Mouse (Mus musculus): ENCODE results near the gene Ehd1. TPM values are rescaled to one million over a fixed set of nuclear protein-coding genes. Genes with fewer than 3 reads are reported as not detected.

Gene Ehd1
- polyA plus RNA-seq (2016; fragmentation: Nextera tagmentation; extraction: Ambion mirVana) = 90.8 and 92.7 TPM in 2 replicates

DNA sequence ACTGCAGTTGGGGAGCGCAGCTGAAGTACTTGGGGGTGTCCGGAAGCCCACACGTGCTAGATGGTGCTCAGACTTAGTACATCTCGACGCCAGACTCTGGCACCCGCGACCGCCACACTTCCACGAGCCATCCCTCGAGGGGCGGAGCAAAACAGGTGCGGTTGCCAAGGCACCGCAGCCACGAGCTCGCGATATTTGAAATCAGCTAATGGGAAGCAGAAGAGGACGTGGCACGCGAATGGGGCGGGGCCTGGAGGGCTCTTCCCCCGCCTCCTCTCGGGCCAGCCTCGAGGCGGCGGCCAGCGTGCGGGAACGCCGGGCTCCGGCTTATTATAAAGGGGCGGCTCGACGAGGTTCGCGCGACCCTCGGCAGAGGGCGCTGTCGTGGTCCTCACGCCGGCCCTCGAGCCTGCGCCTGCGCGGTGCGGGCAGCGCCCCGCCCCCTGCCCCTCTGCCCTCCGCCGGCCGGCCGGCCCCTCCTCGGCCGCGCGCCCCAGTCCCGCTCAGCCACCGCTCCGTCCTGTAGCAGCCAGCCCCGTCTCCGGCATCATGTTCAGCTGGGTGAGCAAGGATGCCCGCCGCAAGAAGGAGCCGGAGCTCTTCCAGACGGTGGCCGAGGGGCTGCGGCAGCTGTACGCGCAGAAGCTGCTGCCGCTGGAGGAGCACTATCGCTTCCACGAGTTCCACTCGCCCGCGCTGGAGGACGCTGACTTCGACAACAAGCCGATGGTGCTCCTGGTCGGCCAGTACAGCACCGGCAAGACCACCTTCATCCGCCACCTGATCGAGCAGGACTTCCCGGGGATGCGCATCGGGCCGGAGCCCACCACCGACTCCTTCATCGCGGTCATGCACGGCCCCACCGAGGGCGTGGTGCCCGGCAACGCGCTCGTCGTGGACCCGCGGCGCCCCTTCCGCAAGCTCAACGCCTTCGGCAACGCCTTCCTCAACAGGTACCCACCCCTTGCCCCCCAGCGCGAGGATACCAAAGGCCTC lies at the start of gene Ehd1:
Gene Ehd1 (plus strand): TSS at position 300 of the 996 bp plus-strand sequence.
- peaks cover 39% of the 10 kb centered on the region for H3K4me1 ChIP-seq
- peak within 1 kb of the TSS; percentile 88 for H3K4me3 ChIP-seq
- peaks cover 22% of the 10 kb centered on the region for H3K36me3 ChIP-seq
- peak within 1 kb of the TSS; percentile 80 for H3K27ac ChIP-seq
- H3K4me2 ChIP-seq (replicated peaks) = peak within 1 kb of the TSS; percentile 78
- H3K9me3 ChIP-seq (replicated peaks) = no peaks in the 10 kb centered on the region
- under 1% methylated on average over 88 of the region's 106 CpGs for WGBS
- peak within 1 kb of the TSS; percentile 82 for H3K9ac ChIP-seq
- peak; percentile 94 for ATAC-seq (ENCODE audit: low FRiP score)
- no peaks in the 10 kb centered on the region for H3K27me3 ChIP-seq

DNA sequence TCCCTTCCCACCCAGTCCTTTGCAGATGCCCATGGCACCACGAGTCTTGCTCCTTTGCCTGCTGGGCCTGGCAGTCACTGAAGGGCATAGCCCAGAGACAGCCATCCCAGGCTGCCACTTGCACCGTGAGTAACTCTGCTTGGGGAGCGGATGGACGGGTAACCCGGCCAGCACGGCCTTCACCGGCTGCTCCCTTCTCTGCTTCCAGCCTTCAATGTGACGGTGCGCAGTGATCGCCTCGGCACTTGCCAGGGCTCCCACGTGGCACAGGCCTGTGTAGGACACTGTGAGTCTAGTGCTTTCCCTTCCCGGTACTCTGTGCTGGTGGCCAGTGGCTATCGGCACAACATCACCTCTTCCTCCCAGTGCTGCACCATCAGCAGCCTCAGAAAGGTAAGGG lies 49.8 kb upstream of the Ehd1 start:
- Histone ChIP-seq H3K9me3 (replicated peaks) (no peaks in the 10 kb centered on the region), H3K4me3 (no peak overlapping the region), H3K4me2 (replicated peaks) (no peak overlapping the region), H3K36me3 (peaks cover 50% of the 10 kb centered on the region), H3K4me1 (peaks cover 3% of the 10 kb centered on the region; the same call in 1 of the 2 replicates), H3K9ac (no peak overlapping the region), H3K27me3 (no peaks in the 10 kb centered on the region), H3K27ac (no peak overlapping the region)
- WGBS = 93% methylated on average over 14 of the region's 14 CpGs
- ATAC-seq (ENCODE audit: low FRiP score) = no peak

DNA sequence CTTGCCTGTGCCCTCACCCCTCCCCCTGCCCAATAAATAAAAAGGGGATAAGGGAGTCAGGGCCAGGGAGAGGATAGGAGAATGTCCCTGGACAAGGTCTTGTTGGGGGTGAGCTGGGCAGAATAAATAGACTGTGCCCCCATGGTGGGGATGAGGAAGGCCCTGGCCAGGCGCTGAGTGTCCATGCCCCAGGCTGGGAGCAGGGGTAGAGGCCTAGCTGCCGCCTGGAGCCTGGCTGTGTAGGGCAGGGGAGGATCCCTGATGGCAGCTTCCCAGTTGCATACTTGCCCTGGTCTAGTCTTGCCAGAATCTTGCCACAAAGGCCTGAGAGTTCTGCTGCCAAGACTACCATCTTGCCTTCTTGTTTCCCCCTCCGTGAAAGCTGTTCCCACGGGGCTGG lies 48.7 kb upstream of the Ehd1 start:
- Histone ChIP-seq H3K27me3 (no peaks in the 10 kb centered on the region), H3K4me2 (replicated peaks) (no peak overlapping the region), H3K4me1 (peaks cover 3% of the 10 kb centered on the region; the same call in 1 of the 2 replicates), H3K36me3 (peaks cover 61% of the 10 kb centered on the region), H3K4me3 (no peak overlapping the region), H3K9ac (no peak overlapping the region; the same call in 1 of the 2 replicates), H3K9me3 (replicated peaks) (no peaks in the 10 kb centered on the region), H3K27ac (no peak overlapping the region)
- no peak for ATAC-seq (ENCODE audit: low FRiP score)
- 89% methylated on average over 4 of the region's 4 CpGs for WGBS

DNA sequence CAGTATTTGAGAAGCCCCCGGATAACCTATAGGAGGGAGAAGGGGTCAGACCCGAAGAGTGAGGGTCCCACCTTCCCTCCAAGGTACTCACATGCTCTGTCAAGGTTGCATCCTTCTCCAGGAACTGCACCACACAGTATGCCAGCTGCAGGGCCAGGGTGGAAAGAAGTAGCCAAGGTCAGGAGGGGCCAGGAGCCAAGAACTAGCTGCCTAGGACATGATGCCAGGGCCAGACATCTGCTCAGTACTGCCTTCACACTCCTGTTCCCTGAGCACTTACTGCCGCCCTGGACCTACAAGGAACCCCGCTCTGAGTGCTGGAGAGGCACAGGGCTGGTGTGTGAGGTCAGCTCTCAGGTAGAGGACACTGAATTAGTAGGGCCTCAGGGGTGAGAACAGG lies 46.1 kb upstream of the Ehd1 start:
- no peak overlapping the region for H3K4me3 ChIP-seq
- peaks cover 68% of the 10 kb centered on the region for H3K36me3 ChIP-seq
- H3K27ac ChIP-seq = no peak overlapping the region
- 88% methylated on average over 4 of the region's 4 CpGs for WGBS
- H3K27me3 ChIP-seq = no peaks in the 10 kb centered on the region
- 0 out of 2 replicates have a peak overlapping the region, but pooled peaks have one; percentile 13 for H3K9ac ChIP-seq
- no peak overlapping the region for H3K4me2 ChIP-seq (replicated peaks)
- ATAC-seq (ENCODE audit: low FRiP score) = no peak
- H3K4me1 ChIP-seq = peaks cover 16% of the 10 kb centered on the region
- no peaks in the 10 kb centered on the region for H3K9me3 ChIP-seq (replicated peaks)

DNA sequence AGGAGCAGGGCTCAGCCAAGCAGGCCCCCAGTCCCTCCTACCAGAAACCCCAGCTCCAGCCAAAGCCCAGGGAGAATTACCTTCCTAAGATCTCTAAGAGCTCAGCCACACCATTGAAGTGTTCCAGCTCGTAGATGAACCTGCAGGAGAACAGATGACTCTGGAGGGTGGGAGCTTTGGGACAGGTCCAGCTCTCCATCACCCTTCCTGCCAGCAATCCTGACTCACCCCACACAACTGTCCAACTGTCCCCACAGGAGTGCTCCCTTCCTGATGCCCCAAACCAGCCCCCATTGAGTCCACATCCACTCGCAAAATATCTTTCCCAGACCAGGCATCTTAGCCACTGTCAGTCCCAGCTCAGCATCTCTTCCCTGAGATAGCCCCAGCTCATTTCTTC lies 45.5 kb upstream of the Ehd1 start:
- H3K27ac ChIP-seq = no peak overlapping the region
- H3K27me3 ChIP-seq = no peaks in the 10 kb centered on the region
- 95% methylated on average over 2 of the region's 2 CpGs for WGBS
- no peak overlapping the region for H3K4me2 ChIP-seq (replicated peaks)
- no peak overlapping the region for H3K9ac ChIP-seq
- ATAC-seq (ENCODE audit: low FRiP score) = no peak
- no peaks in the 10 kb centered on the region for H3K9me3 ChIP-seq (replicated peaks)
- H3K36me3 ChIP-seq = peaks cover 68% of the 10 kb centered on the region
- no peak overlapping the region for H3K4me3 ChIP-seq
- peaks cover 16% of the 10 kb centered on the region for H3K4me1 ChIP-seq

DNA sequence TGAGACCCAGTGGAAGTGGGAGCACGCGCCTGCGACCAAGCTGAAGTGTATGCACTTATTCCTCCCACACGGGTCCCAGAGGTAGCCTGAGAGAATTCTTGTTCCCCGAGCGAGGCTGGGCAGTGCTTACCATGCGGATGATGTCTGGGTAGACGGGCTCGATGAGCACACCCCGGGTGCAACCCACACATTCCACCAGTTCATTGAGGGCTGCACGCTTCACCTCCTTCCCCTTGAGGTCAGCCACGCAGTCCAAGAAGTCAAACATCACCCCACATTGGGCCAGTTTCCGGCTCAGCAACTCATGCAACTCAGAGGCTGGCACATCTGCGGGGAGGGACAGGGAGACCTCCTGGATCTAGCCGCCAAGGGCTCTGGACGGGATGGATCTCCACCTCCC lies 42.9 kb upstream of the Ehd1 start:
- Histone ChIP-seq H3K4me1 (peaks cover 16% of the 10 kb centered on the region), H3K27ac (no peak overlapping the region), H3K36me3 (peaks cover 49% of the 10 kb centered on the region), H3K9ac (no peak overlapping the region), H3K4me3 (no peak overlapping the region), H3K9me3 (replicated peaks) (no peaks in the 10 kb centered on the region), H3K4me2 (replicated peaks) (no peak overlapping the region), H3K27me3 (no peaks in the 10 kb centered on the region)
- 84% methylated on average over 16 of the region's 16 CpGs for WGBS
- no peak for ATAC-seq (ENCODE audit: low FRiP score)

DNA sequence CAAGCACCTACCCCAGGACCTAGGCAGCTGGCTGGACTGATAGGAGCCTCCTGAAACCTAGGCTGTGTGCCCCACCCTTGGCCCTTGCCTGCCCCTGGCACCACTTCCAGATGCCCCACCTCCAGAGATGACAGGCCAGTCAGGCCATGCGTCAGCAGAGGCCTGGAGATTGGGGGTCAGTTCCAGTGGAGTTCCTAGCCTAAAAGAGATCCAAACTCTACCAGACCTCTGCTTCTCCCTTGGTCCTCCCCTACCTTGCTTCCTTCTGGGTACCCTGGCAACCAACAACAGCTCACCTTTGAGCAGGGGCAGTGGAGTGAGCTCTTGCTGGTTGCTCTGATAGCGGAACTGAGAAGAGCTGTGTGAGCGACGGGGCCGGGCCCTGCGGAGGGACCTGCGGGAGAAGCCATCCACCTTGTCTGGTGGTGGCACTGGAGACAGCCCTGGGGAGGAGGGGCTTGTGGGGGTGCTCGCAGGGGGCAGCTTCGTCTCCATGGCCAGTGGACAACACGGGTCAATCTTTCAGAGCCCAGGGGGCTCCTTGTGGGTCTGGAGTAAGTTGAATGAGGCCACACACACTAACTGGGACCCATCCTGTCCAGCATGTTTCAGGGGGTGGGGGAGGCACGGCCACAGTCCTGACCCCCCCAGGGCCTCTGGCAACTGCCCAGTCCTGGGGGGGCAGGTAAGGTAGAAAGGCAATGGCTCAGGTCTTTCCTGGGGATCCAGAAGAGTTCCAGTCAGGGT lies 42.0 kb upstream of the Ehd1 start:
- ATAC-seq (ENCODE audit: low FRiP score) = peak; percentile 1; the same call in 1 of the 2 replicates
- Histone ChIP-seq H3K27me3 (no peaks in the 10 kb centered on the region), H3K36me3 (peaks cover 40% of the 10 kb centered on the region), H3K27ac (no peak overlapping the region; the same call in 1 of the 2 replicates), H3K9me3 (replicated peaks) (no peaks in the 10 kb centered on the region), H3K9ac (peak overlapping the region; percentile 86), H3K4me3 (peak overlapping the region; percentile 66), H3K4me2 (replicated peaks) (peak overlapping the region; percentile 75), H3K4me1 (peaks cover 16% of the 10 kb centered on the region)
- WGBS = 76% methylated on average over 11 of the region's 11 CpGs

DNA sequence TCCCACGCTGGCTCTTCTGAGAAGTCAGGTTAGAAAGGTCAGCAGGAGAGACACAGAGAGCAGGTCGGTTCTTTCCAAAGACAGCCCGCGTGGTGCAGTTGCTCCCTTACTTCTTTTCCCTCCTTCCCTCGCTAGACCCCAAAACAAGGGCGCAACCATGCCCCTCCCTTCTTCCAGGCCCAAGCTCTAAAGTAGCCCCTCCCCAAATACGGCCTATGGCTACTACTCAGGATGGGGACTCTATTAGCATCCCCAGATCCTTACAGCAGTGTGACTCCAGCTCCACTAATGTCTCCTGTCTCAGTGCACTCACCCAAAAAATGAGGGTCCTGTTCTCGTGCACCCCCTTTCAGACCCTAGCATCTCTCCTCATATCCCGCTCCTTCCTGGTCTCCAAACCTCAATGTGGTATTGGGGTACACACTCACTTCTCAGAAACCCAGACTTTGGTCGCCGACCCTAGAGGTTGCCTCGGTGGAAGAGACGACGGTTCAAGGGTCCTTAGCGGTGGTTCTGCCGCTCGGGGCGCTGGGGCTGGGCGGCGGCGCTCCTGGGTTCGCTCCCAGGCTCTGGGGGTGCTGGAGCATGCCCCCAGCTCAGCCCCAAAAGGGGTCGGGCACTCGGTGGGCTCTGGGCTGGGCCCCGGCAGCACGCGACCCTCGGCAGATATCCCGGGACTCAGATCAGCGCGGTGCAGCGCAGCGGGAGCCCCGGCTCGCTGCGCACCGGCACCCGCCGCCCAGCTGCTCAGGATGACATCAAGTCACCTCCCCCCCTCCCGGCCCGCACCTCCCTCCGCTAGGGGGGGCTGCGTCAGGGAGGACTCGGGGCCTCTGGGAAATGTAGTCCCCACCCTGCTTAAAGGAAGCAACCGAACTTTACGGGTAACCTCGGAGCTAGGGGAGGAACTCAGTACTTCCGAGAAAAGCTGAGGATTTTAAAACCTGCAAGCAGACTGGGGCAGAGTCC lies 41.2 kb upstream of the Ehd1 start, which contains the start of gene Ppp2r5b:
Gene Ppp2r5b (minus strand): TSS at position 789 of the 969 bp plus-strand sequence.
- peak within 1 kb of the TSS; percentile 75 for H3K4me2 ChIP-seq (replicated peaks)
- peak within 1 kb of the TSS; percentile 91 for H3K27ac ChIP-seq
- peak within 1 kb of the TSS; percentile 66 for H3K4me3 ChIP-seq
- no peaks in the 10 kb centered on the region for H3K27me3 ChIP-seq
- no peaks in the 10 kb centered on the region for H3K9me3 ChIP-seq (replicated peaks)
- peaks cover 16% of the 10 kb centered on the region for H3K4me1 ChIP-seq
- peaks cover 32% of the 10 kb centered on the region for H3K36me3 ChIP-seq
- 2% methylated on average over 38 of the region's 48 CpGs for WGBS
- peak; percentile 93 for ATAC-seq (ENCODE audit: low FRiP score)
- peak within 1 kb of the TSS; percentile 86 for H3K9ac ChIP-seq

DNA sequence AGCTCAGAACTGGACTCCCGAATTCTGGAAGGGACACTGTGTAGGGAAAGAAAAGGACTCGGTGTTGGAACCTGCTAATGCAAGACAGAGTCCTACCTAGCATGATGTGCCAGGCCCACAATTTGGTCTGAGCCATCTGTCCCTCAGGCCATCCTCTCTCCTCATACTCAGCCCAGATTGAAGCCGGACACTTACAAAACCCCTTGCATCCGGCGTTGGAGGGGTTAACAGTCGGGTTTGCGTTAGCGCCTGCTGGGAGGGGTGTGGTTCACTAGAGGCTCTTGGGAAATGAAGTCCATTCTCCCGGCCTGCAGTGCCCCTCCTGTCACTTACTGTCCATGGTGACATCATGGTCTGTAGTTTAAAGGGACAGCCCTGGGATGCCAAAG lies 40.5 kb upstream of the Ehd1 start:
- peak; percentile 88 for ATAC-seq (ENCODE audit: low FRiP score)
- under 1% methylated on average over 9 of the region's 9 CpGs for WGBS
- Histone ChIP-seq H3K27ac (peak overlapping the region; percentile 91), H3K27me3 (no peaks in the 10 kb centered on the region), H3K4me1 (peaks cover 16% of the 10 kb centered on the region), H3K9me3 (replicated peaks) (no peaks in the 10 kb centered on the region), H3K4me3 (peak overlapping the region; percentile 66), H3K4me2 (replicated peaks) (peak overlapping the region; percentile 75), H3K36me3 (peaks cover 25% of the 10 kb centered on the region), H3K9ac (peak overlapping the region; percentile 86)

DNA sequence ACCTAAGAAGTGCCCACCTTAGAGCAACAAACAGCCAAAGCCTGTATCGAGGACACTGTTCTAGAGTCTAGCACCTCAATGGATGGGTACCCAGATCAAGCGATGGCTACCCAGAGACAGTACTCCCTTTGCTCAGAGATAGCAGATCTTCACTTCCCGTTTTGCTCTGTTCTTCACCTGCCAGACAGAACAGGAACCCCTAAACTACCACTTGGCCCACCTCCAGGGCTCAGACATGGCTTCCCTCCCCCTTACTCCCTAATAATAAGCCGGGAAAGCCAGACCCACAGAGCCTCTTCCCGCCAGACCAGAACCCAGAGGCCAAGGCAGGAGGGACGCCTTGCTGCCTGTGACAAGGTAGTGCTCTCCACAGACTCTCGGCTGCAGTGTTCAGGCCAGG lies 39.7 kb upstream of the Ehd1 start:
- Histone ChIP-seq H3K9ac (no peak overlapping the region), H3K9me3 (replicated peaks) (no peaks in the 10 kb centered on the region), H3K36me3 (peaks cover 17% of the 10 kb centered on the region; the same call in 1 of the 2 replicates), H3K4me2 (replicated peaks) (no peak overlapping the region), H3K4me3 (no peak overlapping the region; the same call in 1 of the 2 replicates), H3K27me3 (no peaks in the 10 kb centered on the region), H3K4me1 (peaks cover 16% of the 10 kb centered on the region), H3K27ac (no peak overlapping the region)
- no peak for ATAC-seq (ENCODE audit: low FRiP score)
- WGBS = 67% methylated on average over 7 of the region's 7 CpGs

DNA sequence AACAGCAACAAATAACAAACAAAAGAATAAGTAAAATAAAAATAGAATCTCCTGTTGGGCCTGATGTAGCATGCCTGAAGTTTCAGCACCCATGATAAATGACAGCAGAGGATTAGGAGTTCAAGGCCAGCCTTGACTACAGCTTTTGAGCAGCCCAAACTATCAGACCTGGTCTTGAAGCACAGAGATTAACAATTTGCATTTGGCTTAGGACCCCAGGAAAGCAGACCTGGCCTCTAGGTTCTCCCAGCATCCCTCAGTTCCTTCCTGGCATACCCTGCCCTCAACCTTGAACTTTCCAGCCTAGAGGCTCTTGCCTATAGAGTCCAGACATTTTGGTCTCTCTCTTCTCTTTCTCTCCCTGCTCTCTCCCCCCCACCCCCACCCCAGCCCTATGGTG lies 37.8 kb upstream of the Ehd1 start:
- Histone ChIP-seq H3K36me3 (0 out of 2 replicates have a peak, but pooled peaks cover under 1% of the 10 kb centered on the region), H3K4me3 (no peak overlapping the region), H3K4me1 (peaks cover 28% of the 10 kb centered on the region), H3K27me3 (no peaks in the 10 kb centered on the region), H3K9ac (no peak overlapping the region), H3K27ac (no peak overlapping the region), H3K9me3 (replicated peaks) (no peaks in the 10 kb centered on the region), H3K4me2 (replicated peaks) (no peak overlapping the region)
- no peak for ATAC-seq (ENCODE audit: low FRiP score)
